Mouse (Mus musculus) bone marrow macrophage, adult 2 months (primary cell): ENCODE data around the gene Cfap61.

ENCODE experiments used
- CTCF ChIP-seq: IDR thresholded peaks from 2 replicates; pipeline ENCODE4 v1.5.1; 2012; ENCODE audit warnings: low read depth, mild to moderate bottlenecking, low read length, moderate library complexity
- POLR2A ChIP-seq: IDR thresholded peaks from 2 replicates; pipeline ENCODE4 v1.6.1; 2012; ENCODE audit warnings: mild to moderate bottlenecking, low read depth, low read length, borderline replicate concordance

DNA sequence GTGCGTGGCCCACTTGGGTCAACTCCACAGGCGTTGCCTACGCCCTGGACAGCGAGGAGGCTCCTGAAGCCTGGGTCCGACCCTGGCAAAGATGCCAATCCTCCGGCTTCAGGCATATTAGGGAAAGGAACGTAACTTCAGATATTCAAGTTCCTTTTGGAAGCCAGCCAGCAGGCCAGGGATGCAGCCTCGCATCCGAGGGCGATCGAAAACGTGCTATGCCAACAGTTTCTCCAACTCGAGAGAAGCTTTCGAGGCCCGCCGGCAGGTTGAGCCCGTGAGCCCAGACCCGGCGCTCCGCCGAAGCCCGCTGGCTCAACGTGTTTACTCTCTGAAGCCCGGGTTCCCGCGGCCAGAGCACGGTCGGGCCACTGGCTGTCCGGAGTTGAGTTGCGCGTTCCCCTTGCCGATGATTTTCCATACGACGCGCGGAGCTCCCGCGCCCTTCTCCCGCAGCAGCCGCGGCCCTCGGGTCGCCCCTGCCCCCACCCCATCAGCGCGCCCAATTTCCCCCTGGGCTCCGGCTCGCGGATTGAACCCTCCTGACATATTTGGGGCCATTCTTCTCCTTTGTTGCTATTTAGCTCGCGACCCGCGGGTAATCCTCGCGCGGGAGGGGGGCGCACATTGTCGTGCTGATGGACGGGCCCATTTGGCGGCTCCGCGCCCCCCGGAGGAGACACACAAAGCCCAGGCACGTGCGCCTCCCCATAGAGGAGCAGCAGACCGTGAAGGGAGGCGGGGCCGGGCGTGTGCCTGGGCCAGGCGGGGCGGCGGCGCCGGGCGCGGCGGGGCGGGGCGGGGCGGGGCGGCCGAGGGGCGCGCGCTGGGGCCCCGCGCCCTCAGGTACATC lies 286.7 kb downstream of the Cfap61 start, which contains the start of gene Insm1:
- TF ChIP-seq POLR2A (no peak), CTCF (no peak)
